Comparison of ENCODE assay signal across 7 mouse cellular contexts in genomic region chr11:114152716-114153115, GRCm38 (mm10).
DNase-seq lines count a peak whose midpoint lies in the region; ATAC-seq lines count a peak whose summit lies in the region.

No protein-coding gene starts in this region.

- H3K27me3 ChIP-seq in midbrain, embryonic 15.5 days (replicated peaks), result no peaks in the 10 kb centered on the region

- 85% methylated on average over 15 of the region's 15 CpGs for WGBS in midbrain, embryonic 15.5 days

- ATAC-seq in midbrain, embryonic 15.5 days (replicated peaks), result no peak

- H3K4me2 ChIP-seq in midbrain, embryonic 15.5 days, result no peak overlapping the region

- no peaks in the 10 kb centered on the region for H3K9me3 ChIP-seq in midbrain, embryonic 15.5 days

- no peak overlapping the region for H3K9ac ChIP-seq in midbrain, embryonic 15.5 days

- H3K4me1 ChIP-seq in midbrain, embryonic 15.5 days, result no peaks in the 10 kb centered on the region

- intact Hi-C loops in left cerebral cortex, postnatal 10 days (cut with DNase I), result no loop called here

- H3K4me3 ChIP-seq in midbrain, embryonic 15.5 days, result no peak overlapping the region

- H3K36me3 ChIP-seq in midbrain, embryonic 15.5 days (replicated peaks), result no peaks in the 10 kb centered on the region

- DNase-seq in ovary, adult 18-20 months (ENCODE audit: low spot score), result peak; percentile 18
- no peak for DNase-seq in ovary, postnatal 10 days (ENCODE audit: low spot score)
- DNase-seq in fibroblast of lung, adult 2 months (ENCODE audit: low read depth), result peak; percentile 2
- DNase-seq in left cerebral cortex, postnatal 10 days (ENCODE audit: extremely low spot score in 1 of 2, low spot score in 2 of 2), result peak; percentile 52 to 66
- DNase-seq in right cerebral cortex, postnatal 4 days, result peak; percentile 66
- DNase-seq in thymus, adult 18-20 months, result no peak

- H3K27ac ChIP-seq in midbrain, embryonic 15.5 days, result no peak overlapping the region

Comparison
In these comparisons a context has a peak if more than half of its experiments do, and no peak if none do; other contexts are left out.
1. DNase-seq: peak in ovary, adult 18-20 months (single experiment), fibroblast of lung, adult 2 months (single experiment), left cerebral cortex, postnatal 10 days (2 of 2) and right cerebral cortex, postnatal 4 days (single experiment); none in ovary, postnatal 10 days (single experiment) and thymus, adult 18-20 months (0 of 2).